Mouse (Mus musculus) G1E (cell line): ENCODE data around the gene Slc25a12. TPM values are rescaled to one million over a fixed set of nuclear protein-coding genes. Genes with fewer than 3 reads are reported as not detected.
A peak's percentile ranks its signal among the peaks of the same experiment; 100 is the strongest.

ENCODE experiments used
- ATAC-seq: 2 replicates; pipeline ENCODE4 v1.8.0; 2016; ENCODE audit warnings: mild to moderate bottlenecking; ENCODE audit not compliant: insufficient number of reproducible peaks, poor library complexity, low FRiP score, severe bottlenecking; ENCODE audit errors: extremely low read depth
- DNase-seq: peaks from one replicate; pipeline ENCODE4 v3.0.0; 2012; ENCODE audit warnings: low spot score
- H3K27me3 ChIP-seq: 2 replicates; pipeline ENCODE4 v1.6.1; 2012; ENCODE audit warnings: mild to moderate bottlenecking, low read length, inconsistent platforms; ENCODE audit not compliant: insufficient read depth
- H3K36me3 ChIP-seq: replicated peaks from 2 replicates; pipeline ENCODE3; 2012; ENCODE audit warnings: mild to moderate bottlenecking, inconsistent platforms
- H3K4me1 ChIP-seq: 2 replicates; pipeline ENCODE4 v1.6.1; 2012; ENCODE audit warnings: low read depth, low read length, inconsistent platforms, mixed read lengths; ENCODE audit not compliant: insufficient read depth
- H3K4me3 ChIP-seq: 2 replicates; pipeline ENCODE4 v1.5.1; 2012; ENCODE audit warnings: low read depth, mild to moderate bottlenecking, inconsistent platforms, low read length, moderate library complexity, mixed read lengths
- H3K9me3 ChIP-seq: replicated peaks from 2 replicates; pipeline ENCODE4 v1.6.1; 2012; ENCODE audit warnings: inconsistent platforms
- CTCF ChIP-seq: IDR thresholded peaks from 2 replicates; pipeline ENCODE4 v1.5.1; 2012; ENCODE audit warnings: low read depth, low read length, inconsistent platforms, mixed read lengths
- GATA1 ChIP-seq: IDR thresholded peaks from 2 replicates; pipeline ENCODE4 v1.6.1; 2012; ENCODE audit warnings: borderline replicate concordance, low read length, inconsistent platforms, mixed read lengths
- GATA2 ChIP-seq: IDR thresholded peaks from 2 replicates; pipeline ENCODE4 v1.6.1; 2012; ENCODE audit warnings: low read depth, low read length, inconsistent platforms, borderline replicate concordance
- POLR2AphosphoS5 ChIP-seq: IDR thresholded peaks from 2 replicates; pipeline ENCODE4 v1.6.1; 2012; ENCODE audit warnings: low read depth, low read length, inconsistent platforms; ENCODE audit not compliant: insufficient replicate concordance
- TAL1 ChIP-seq: conservative IDR thresholded peaks from 2 replicates; pipeline ENCODE4 v1.6.1; 2012; ENCODE audit warnings: low read depth, low read length, inconsistent platforms, mixed read lengths
- polyA plus RNA-seq: library from polyadenylated mRNA; stranded (reverse); fragments of >175 nt; gene quantifications from 2 replicates; pipeline ENCODE4 v1.2.3, GENCODE M21; 2012
- total RNA-seq, 2 experiments: library from RNA; stranded (forward) in 1 of 2; stranded (reverse) in 1 of 2; fragments of 200-1000 nt in 1 of 2; fragments of >200 nt in 1 of 2; fragmentation: Nextera tagmentation in 1 of 2; gene quantifications; 2 replicates each; pipeline ENCODE4 v1.2.3; 2014 to 2017

The Slc25a12 gene
- total and polyA plus RNA-seq, 3 experiments = 12.2 to 51.6 (median 39.3) TPM

DNA sequence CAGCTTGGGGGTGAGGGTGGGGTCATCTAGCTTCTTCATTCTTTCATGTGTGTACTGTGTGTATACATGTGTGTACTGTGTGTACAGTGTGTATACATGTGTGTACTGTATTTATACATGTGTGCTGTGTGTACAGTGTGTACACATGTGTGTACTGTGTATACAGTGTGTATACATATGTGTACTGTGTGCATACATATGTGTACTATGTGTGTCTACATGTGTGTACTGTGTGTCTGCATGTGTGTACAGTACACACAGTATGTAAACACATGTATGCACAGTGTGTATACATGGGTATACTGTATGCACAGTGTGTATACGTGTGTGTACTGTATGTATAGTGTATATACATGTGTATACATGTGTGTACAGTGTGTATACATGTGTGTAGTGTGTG, 85.6 kb downstream of the Slc25a12 start:
- no peak for ATAC-seq
- no peak for TF ChIP-seq TAL1
- no peak for TF ChIP-seq GATA2
- TF ChIP-seq POLR2AphosphoS5 = no peak
- TF ChIP-seq GATA1 = no peak
- TF ChIP-seq CTCF = no peak

DNA sequence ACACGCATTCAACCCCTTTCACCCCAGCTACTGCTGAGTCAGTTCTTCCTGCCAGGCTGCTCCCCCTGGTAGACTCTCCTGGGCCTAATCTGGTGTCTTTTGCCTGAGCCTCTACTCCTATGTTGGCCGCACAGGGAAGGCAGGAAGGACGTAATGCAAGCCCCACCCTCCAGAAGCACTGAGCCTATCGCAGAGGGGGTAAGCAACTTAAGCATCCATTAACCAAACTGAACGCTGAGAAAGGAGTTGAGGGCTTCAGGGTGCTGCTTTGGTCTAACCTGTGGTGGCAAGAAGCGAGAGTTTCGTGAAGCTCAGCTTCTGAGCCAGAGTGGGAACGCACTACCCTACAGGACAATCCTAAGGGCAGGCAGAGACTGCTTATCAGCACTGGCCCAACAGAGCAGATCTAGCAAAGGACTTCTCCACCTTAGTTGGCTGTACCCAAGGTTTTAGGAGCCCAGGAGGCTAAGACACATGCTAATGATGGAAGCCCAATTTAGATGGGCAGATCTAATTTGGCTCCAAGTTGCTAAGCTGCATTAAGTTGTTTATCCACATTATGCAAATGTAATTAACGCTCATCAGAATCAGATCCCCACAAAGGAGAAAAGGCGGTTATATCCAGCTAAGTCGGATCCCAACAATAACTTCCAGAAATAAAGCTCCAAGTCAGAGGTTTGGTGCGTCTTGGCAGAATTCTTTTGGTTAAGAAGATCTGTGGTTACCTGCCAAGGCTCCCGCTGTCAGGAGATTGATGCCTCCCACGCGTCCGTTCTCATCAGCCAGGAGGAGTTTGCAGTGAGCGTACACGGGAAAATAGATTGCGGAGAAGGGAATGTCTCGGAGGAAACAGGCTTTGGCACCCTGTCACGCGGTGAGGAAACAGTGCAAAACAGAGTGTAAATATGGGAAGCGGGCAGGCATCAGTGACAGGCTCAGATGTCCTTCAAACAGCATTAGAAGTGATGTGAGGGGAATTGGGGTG, 88.5 kb downstream of the Slc25a12 start:
- Histone ChIP-seq H3K4me1 (peaks cover 12% of the 10 kb centered on the region), H3K4me3 (no peak overlapping the region), H3K36me3 (peaks cover 92% of the 10 kb centered on the region), H3K27me3 (no peaks in the 10 kb centered on the region), H3K9me3 (no peaks in the 10 kb centered on the region)
- DNase-seq (no peak), ATAC-seq (no peak)
- TF ChIP-seq CTCF (no peak), TAL1 (no peak), POLR2AphosphoS5 (no peak), GATA1 (no peak), GATA2 (no peak)

More for the DNA sequence above, 85.6 kb downstream of the Slc25a12 start:
- DNase-seq = no peak
- no peaks in the 10 kb centered on the region for H3K4me1 ChIP-seq
- H3K9me3 ChIP-seq = no peaks in the 10 kb centered on the region
- H3K36me3 ChIP-seq = peaks cover 85% of the 10 kb centered on the region
- no peaks in the 10 kb centered on the region for H3K27me3 ChIP-seq
- no peak overlapping the region for H3K4me3 ChIP-seq

GRCm38 (mm10) chr2:71275734-71276133, 91.8 kb downstream of the Slc25a12 start:
- TF ChIP-seq GATA1 = no peak
- TF ChIP-seq CTCF = no peak
- no peak for TF ChIP-seq TAL1
- TF ChIP-seq POLR2AphosphoS5 = no peak
- TF ChIP-seq GATA2 = no peak
- Histone ChIP-seq H3K4me1 (peaks cover 22% of the 10 kb centered on the region), H3K9me3 (no peaks in the 10 kb centered on the region), H3K27me3 (no peaks in the 10 kb centered on the region), H3K36me3 (peaks cover 80% of the 10 kb centered on the region), H3K4me3 (no peak overlapping the region)
- DNase-seq = no peak
- no peak for ATAC-seq

DNA sequence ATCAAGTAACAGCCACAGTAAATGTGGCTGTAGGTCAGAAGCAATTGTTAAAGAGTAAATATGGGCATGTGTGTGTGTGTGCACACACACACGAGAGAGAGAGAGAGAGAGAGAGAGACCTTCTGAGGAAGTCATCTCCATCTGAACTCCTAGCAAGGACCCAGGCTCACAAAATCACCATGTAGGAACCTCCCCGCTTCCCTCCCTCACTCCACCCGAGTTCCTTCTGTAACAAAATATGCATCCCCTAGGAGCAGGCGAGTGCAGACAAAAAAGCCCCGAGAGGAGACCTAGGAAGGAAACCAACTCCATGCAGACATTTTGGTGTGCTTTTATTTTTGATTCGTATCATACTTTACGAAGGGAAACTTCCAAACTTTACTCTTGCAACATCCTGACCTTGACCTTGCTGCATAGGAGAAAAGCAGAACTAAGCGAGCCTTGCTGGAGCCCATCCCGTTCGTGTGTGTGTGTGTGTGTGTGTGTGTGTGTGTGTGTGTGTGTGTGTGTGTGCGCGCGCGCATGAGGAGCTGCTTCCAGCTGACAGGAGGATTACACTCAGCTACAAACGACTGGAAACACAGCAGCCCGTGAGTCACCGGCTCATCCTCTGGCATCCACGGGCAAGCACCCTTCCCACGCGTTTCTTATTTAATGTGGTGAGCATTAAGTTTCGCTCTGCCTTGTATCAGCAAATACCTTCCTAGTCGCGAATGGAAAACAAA, 93.4 kb downstream of the Slc25a12 start:
- peaks cover 69% of the 10 kb centered on the region for H3K36me3 ChIP-seq
- H3K4me3 ChIP-seq = no peak overlapping the region; the same call in 1 of the 2 replicates
- no peaks in the 10 kb centered on the region for H3K9me3 ChIP-seq
- ATAC-seq (no peak), DNase-seq (peak; percentile 11)
- H3K27me3 ChIP-seq = no peaks in the 10 kb centered on the region
- TF ChIP-seq CTCF (no peak), TAL1 (no peak), POLR2AphosphoS5 (no peak), GATA2 (no peak), GATA1 (no peak)
- peaks cover 33% of the 10 kb centered on the region for H3K4me1 ChIP-seq

GRCm38 (mm10) chr2:71270085-71270484, 97.5 kb downstream of the Slc25a12 start:
- Histone ChIP-seq H3K9me3 (no peaks in the 10 kb centered on the region), H3K4me1 (peaks cover 46% of the 10 kb centered on the region), H3K4me3 (no peak overlapping the region), H3K36me3 (peaks cover 51% of the 10 kb centered on the region), H3K27me3 (no peaks in the 10 kb centered on the region)
- ATAC-seq = peak; percentile 59
- peak; percentile 9 for DNase-seq
- TF ChIP-seq CTCF = no peak

DNA sequence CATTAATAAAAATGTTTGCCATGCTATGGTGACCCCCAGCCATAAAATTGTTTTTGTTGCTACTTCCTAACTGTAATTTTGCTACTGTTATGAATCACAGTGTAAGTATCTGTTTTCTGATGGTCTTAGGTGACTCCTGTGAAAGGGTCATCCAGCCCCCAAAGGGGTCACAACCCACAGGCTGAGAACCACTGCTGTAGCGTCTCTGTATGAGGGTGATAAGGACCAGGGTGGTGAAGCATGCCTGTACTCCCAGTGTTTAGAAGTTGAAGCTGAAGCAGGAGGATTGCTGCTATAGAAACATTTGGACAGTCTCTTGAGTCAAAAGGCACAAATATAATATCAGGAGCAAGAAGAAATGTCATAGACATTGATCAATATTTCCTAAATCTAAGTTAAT, 98.2 kb downstream of the Slc25a12 start:
- peaks cover 51% of the 10 kb centered on the region for H3K36me3 ChIP-seq
- H3K9me3 ChIP-seq = no peaks in the 10 kb centered on the region
- peak overlapping the region; percentile 55; the same call in 1 of the 2 replicates for H3K4me3 ChIP-seq
- H3K4me1 ChIP-seq = peaks cover 39% of the 10 kb centered on the region
- no peaks in the 10 kb centered on the region for H3K27me3 ChIP-seq
- DNase-seq (no peak), ATAC-seq (0 out of 2 replicates have a peak, but pooled peaks have one; percentile 19)
- no peak for TF ChIP-seq CTCF
- no peak for TF ChIP-seq POLR2AphosphoS5
- TF ChIP-seq TAL1 = peak; percentile 39
